ENCODE assay signal across 15 mouse cellular contexts in the genomic region with DNA sequence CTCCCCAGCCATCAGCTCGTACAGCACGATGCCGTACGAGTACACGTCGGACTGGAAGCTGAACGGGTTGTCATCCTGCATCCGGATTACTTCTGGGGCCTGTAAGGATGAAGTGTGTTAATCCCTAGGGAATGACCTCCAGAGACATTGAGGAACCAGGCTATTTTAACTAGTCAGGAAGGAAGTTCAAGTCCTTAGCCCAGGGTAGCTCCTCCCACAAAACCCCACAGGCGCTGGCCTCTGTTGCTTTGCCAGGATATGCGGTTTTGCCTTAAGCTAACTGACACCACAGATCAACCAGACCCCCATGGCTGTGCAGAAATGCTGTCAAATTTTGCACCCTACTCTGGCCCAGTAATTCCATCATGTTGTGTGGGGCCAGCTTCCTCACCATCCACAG. TPM values are rescaled to one million over a fixed set of nuclear protein-coding genes. Genes with fewer than 3 reads are reported as not detected.
DNase-seq lines count a peak whose midpoint lies in the region; ATAC-seq and TF ChIP-seq lines count a peak whose summit lies in the region.
"Had no signal": no experiment of that assay in that cellular context is flagged by ENCODE, and none has a peak within 500 bp of the region (broad histone marks: within the 10 kb centered on the region; RNA-seq: fewer than 3 reads in every experiment).

No protein-coding gene starts in this region.

- peak; percentile 62 for ATAC-seq in CD4-positive, CD25-positive, alpha-beta regulatory T cell, adult 4 months
- 0 out of 2 replicates have a peak, but pooled peaks have one; percentile 26 for ATAC-seq in megakaryocyte, adult 5-6 weeks (ENCODE audit: poor library complexity, severe bottlenecking)
- ATAC-seq: hindbrain, postnatal 0 days had no signal

- H3K27me3 ChIP-seq in kidney, adult 2 months (replicated peaks; ENCODE audit: control insufficient read depth, insufficient read depth, low read length), result no peaks in the 10 kb centered on the region
- H3K27me3 ChIP-seq: neural tube, embryonic 12.5 days had no signal

- H3K36me3 ChIP-seq in kidney, adult 2 months (ENCODE audit: control insufficient read depth, insufficient read depth, low read length), result peaks cover 3% of the 10 kb centered on the region

- 63% methylated on average over 10 of the region's 10 CpGs for WGBS in kidney, adult 2 months

- no peak for TF ChIP-seq POLR2A in kidney, adult 2 months (IDR thresholded peaks at IDR 0.05; ENCODE audit: low read depth, low read length)

- DNase-seq in 416B (ENCODE audit: low read depth) (peak; percentile 83), adipocyte (ENCODE audit: low spot score) (no peak)
- peak; percentile 78 for DNase-seq in kidney, adult 2 months
- no peak for DNase-seq in cerebellum, postnatal 36 days
- no peak for DNase-seq in urinary bladder, adult 18-20 months (ENCODE audit: low spot score in 2 of 2)
- DNase-seq: cerebellum, postnatal 25 days; left cerebral cortex, postnatal 4 days; lung, postnatal 4 days; right cerebral cortex, postnatal 14 days had no signal

- no peak for TF ChIP-seq CTCF in kidney, adult 2 months (conservative IDR thresholded peaks at IDR 0.05; ENCODE audit: insufficient read depth, insufficient read length, low read depth, low read length)

- no peaks in the 10 kb centered on the region for H3K4me1 ChIP-seq in kidney, adult 2 months (ENCODE audit: control insufficient read depth, insufficient read depth, low read length)
- H3K4me1 ChIP-seq: neural tube, embryonic 12.5 days had no signal

- H3K4me3 ChIP-seq in kidney, adult 2 months (ENCODE audit: insufficient read depth, low read depth, low read length), result no peak overlapping the region
- H3K4me3 ChIP-seq: erythroblast, embryonic 14.5 days; neural tube, embryonic 12.5 days had no signal

- no peak overlapping the region for H3K27ac ChIP-seq in kidney, adult 2 months (ENCODE audit: insufficient read depth, low read depth, low read length)
- H3K27ac ChIP-seq: hindbrain, postnatal 0 days; neural tube, embryonic 12.5 days had no signal

RNA-seq across cellular contexts. Expression of gene Mkrn2, which starts 18.1 kb away (rescaled TPM):
- polyA plus RNA-seq in CD4-positive, CD25-positive, alpha-beta regulatory T cell, adult 4 months (2017; shearing (Covaris generic)), result 10 to 100 TPM; 42.2 to 45.6 TPM
- 47.2 and 68.0 TPM in 2 replicates for polyA plus RNA-seq in kidney, adult 2 months (2012; rRNA removed)
- total RNA-seq in megakaryocyte, adult 5-6 weeks (2015), result 5.4 and 8.7 TPM in 2 replicates
- 22.7 and 22.8 TPM in 2 replicates for total RNA-seq in megakaryocyte, adult 5-6 weeks (2017)

RNA-seq across cellular contexts. Expression of gene Mkrn2os, which starts 27.4 kb away (rescaled TPM):
- polyA plus RNA-seq in CD4-positive, CD25-positive, alpha-beta regulatory T cell, adult 4 months (2017; shearing (Covaris generic)), result under 1 TPM in 1 of 2 experiments, not detected in 1; 0.70 TPM
- polyA plus RNA-seq in kidney, adult 2 months (2012; rRNA removed), result 15.4 and 16.8 TPM in 2 replicates
- not detected in 2 replicates for total RNA-seq in megakaryocyte, adult 5-6 weeks (2015)
- not detected in 2 replicates for total RNA-seq in megakaryocyte, adult 5-6 weeks (2017)
- total RNA-seq: hindbrain, postnatal 0 days; left cerebral cortex, postnatal 4 days; MEL had no signal
- polyA plus RNA-seq: erythroblast, embryonic 14.5 days had no signal

RNA-seq across cellular contexts. Expression of gene Raf1, which starts 56.6 kb away (rescaled TPM):
- 10 to 100 TPM; 46.4 to 51.6 TPM for polyA plus RNA-seq in CD4-positive, CD25-positive, alpha-beta regulatory T cell, adult 4 months (2017; shearing (Covaris generic))
- polyA plus RNA-seq in kidney, adult 2 months (2012; rRNA removed), result 103 and 106 TPM in 2 replicates
- 140 and 149 TPM in 2 replicates for total RNA-seq in megakaryocyte, adult 5-6 weeks (2015)
- 84.8 and 108 TPM in 2 replicates for total RNA-seq in megakaryocyte, adult 5-6 weeks (2017)

Comparison
In these comparisons a context has a peak if more than half of its experiments do, and no peak if none do; other contexts are left out.
1. DNase-seq: peak in 416B (single experiment) and kidney, adult 2 months (single experiment); none in cerebellum, postnatal 36 days (0 of 2), urinary bladder, adult 18-20 months (0 of 2) and adipocyte (single experiment).